Mouse (Mus musculus) CH12.LX (cell line): ENCODE measurements at regions not wholly inside any gene's neighbourhood (a gene's known extent, or its start where the extent isn't known, plus 50 kb on each side); places are given as distances from the start of the nearest gene placed in this dataset.

Experiments used
- CHD2 ChIP-seq: IDR thresholded peaks from 2 replicates; pipeline ENCODE4 v1.6.1; 2011; ENCODE audit warnings: low read length, improper control_type of control experiment
- CTCF ChIP-seq, 2 experiments: IDR thresholded peaks in 1 of 2; conservative IDR thresholded peaks in 1 of 2; 2 replicates each; pipeline ENCODE4 v1.5.1; 2011 to 2012; ENCODE audit warnings: low read depth in 2 of 2, low read length in 2 of 2, improper control_type of control experiment in 1 of 2, inconsistent platforms in 1 of 2, mild to moderate bottlenecking in 1 of 2, moderate library complexity in 1 of 2
- E2F4 ChIP-seq: IDR thresholded peaks from 2 replicates; pipeline ENCODE4 v1.6.1; 2011; ENCODE audit warnings: low read depth, low read length, improper control_type of control experiment; ENCODE audit not compliant: insufficient replicate concordance
- KAT2A ChIP-seq: IDR thresholded peaks from 2 replicates; pipeline ENCODE4 v1.6.1; 2012; ENCODE audit warnings: low read length, improper control_type of control experiment, inconsistent platforms; ENCODE audit not compliant: insufficient replicate concordance

DNA sequence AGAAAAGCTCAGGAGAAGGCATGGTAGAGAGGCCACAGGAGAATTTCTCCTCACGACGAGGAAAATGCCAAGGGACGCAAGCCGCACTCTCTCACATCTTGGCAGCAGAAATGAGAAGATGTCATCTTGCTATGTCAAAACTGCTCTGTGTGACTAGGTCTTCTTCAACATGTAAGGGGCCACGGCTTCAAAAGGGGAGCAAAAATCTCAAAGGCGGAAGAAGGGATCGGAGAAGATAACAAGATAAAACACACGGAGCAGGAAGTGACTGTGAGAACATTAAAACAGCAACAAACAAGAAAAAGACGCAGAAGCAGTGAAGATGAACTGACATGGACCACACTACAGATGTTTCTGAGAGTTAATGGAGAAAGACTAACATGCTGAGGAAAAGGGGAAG is 65.1 kb downstream of the Snrpe start:
- no peak for TF ChIP-seq E2F4
- TF ChIP-seq CHD2, result no peak
- no peak for TF ChIP-seq CTCF (conservative IDR thresholded peaks at IDR 0.05 in 1 of 2, IDR thresholded peaks at IDR 0.05 in 1 of 2; ENCODE audit: low read depth in 2 of 2, low read length in 2 of 2)
- TF ChIP-seq KAT2A, result no peak
